Mouse (Mus musculus) cortical plate, adult 2 months (tissue): ENCODE measurements at regions not wholly inside any gene's neighbourhood (a gene's known extent, or its start where the extent isn't known, plus 50 kb on each side); places are given as distances from the start of the nearest gene placed in this dataset.

Experiments
- CTCF ChIP-seq: fragments of 200-500 bp; IDR thresholded peaks from 2 replicates; pipeline ENCODE4 v1.5.1; 2011; ENCODE audit warnings: mild to moderate bottlenecking, control low read depth, low read length; ENCODE audit not compliant: insufficient read depth; ENCODE audit errors: extremely low read depth
- POLR2A ChIP-seq: fragments of 200-500 bp; IDR thresholded peaks from 2 replicates; pipeline ENCODE4 v1.6.1; 2011; ENCODE audit warnings: mild to moderate bottlenecking, low read length, control low read depth; ENCODE audit not compliant: insufficient read depth; ENCODE audit errors: extremely low read depth

DNA sequence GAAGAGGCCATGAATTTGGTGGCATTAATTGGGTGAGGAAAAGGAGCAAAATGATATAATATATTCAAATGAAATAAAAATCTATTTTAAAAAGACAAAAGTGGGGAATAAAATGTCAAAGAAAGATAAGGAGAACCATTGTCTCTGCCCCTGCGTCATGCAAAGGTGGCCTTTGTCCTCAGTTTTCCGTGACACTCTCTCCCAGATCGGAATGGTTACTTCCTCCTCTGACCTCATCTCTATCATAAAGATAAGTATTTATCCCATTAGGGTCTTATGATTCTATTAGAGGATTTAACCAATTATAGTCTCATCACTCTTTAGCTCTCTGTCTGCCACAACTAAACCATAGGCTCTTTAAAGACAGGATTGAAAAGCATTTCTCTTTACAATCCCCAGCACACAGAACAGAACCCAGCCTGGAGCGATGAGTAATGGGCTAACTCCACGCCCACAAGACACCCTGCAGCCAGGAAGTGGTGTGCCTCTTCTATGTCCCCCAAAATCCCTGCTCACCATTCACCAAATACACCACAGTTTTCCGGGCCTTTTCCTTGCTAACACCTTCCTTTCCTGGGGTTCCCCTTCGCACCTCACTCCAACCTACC, 240.6 kb downstream of the Mycn start:
- TF ChIP-seq CTCF: no peak
- TF ChIP-seq POLR2A: no peak
